Mouse (Mus musculus) lung, embryonic 16.5 days (tissue): ENCODE results near the gene Nfib. TPM values are rescaled to one million over a fixed set of nuclear protein-coding genes. Genes with fewer than 3 reads are reported as not detected.

Experiments used
- ATAC-seq: fragments of 200-750 bp; cut with Nextera tagmentation; 2 replicates; pipeline ENCODE4 v1.8.0; 2017; ENCODE audit warnings: low read depth, mild to moderate bottlenecking, moderate library complexity
- H3K27ac ChIP-seq: fragments of 300-500 bp; sonication (generic); 2 replicates; pipeline ENCODE4 v1.5.1; 2014; ENCODE audit warnings: mild to moderate bottlenecking, control low read depth, low read length
- H3K27me3 ChIP-seq: fragments of 300-500 bp; sonication (generic); 2 replicates; pipeline ENCODE4 v1.6.1; 2014; ENCODE audit warnings: low read depth, low read length, mixed read lengths; ENCODE audit not compliant: control insufficient read depth, insufficient read depth
- H3K36me3 ChIP-seq: fragments of 300-500 bp; sonication (generic); 2 replicates; pipeline ENCODE4 v1.6.1; 2014; ENCODE audit warnings: low read length; ENCODE audit not compliant: control insufficient read depth, insufficient read depth
- H3K4me1 ChIP-seq: fragments of 300-500 bp; sonication (generic); replicated peaks from 2 replicates; pipeline ENCODE4 v1.6.1; 2014; ENCODE audit warnings: low read length, mixed read lengths; ENCODE audit not compliant: control insufficient read depth, insufficient read depth
- H3K4me2 ChIP-seq: fragments of 300-500 bp; sonication (generic); 2 replicates; pipeline ENCODE4 v1.6.1; 2014; ENCODE audit warnings: low read depth, low read length, control low read depth
- H3K4me3 ChIP-seq: fragments of 300-500 bp; sonication (generic); 2 replicates; pipeline ENCODE4 v1.5.1; 2014; ENCODE audit warnings: mild to moderate bottlenecking, low read length, control low read depth
- H3K9ac ChIP-seq: fragments of 300-500 bp; sonication (generic); 2 replicates; pipeline ENCODE4 v1.6.1; 2014; ENCODE audit warnings: low read length, control low read depth
- H3K9me3 ChIP-seq: fragments of 300-500 bp; sonication (generic); 2 replicates; pipeline ENCODE4 v1.6.1; 2016; ENCODE audit warnings: low read length; ENCODE audit not compliant: control insufficient read depth
- WGBS: fragments of 180-500 bp; shearing (Covaris S2); extraction: QIAGEN DNeasy Blood & Tissue Kit; methylation state at CpG from one replicate; pipeline ENCODE4 v1.1.7; 2014; 5-methylcytosine and 5-hydroxymethylcytosine counted together
- polyA plus RNA-seq: library from polyadenylated mRNA; unstranded; fragments of >200 nt; fragmentation: Nextera tagmentation; extraction: Ambion mirVana; gene quantifications from 2 replicates; pipeline ENCODE4 v1.2.1, GENCODE M21; 2015

Nfib gene
- polyA plus RNA-seq, 1 experiment from 2014 or later: 104 TPM

DNA sequence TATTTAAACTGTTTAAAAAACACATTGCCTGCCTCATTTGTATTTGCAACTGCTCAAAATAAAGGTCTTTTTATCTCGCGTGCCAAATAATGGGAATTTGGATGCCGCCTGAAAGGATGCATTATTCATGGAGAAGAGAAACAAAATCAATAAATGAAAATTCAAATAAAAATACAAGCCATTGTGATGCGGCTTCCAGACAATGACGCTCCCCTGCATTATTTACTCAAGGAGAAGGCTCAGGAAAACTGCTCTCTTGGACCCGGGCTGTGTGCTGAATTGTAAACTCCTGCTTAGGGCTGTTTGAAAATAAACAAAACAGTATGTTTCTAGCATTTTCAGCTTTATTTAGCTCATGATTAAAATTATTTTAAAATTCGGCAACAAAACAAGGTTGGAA lies 41.1 kb downstream of the Nfib start:
- no peak overlapping the region for H3K27ac ChIP-seq
- no peaks in the 10 kb centered on the region for H3K27me3 ChIP-seq
- H3K4me1 ChIP-seq: peaks cover 7% of the 10 kb centered on the region
- WGBS: 76% methylated on average over 7 of the region's 7 CpGs
- H3K4me2 ChIP-seq: no peak overlapping the region
- H3K9me3 ChIP-seq: no peaks in the 10 kb centered on the region
- ATAC-seq: no peak
- H3K4me3 ChIP-seq: no peak overlapping the region
- no peaks in the 10 kb centered on the region for H3K36me3 ChIP-seq
- no peak overlapping the region for H3K9ac ChIP-seq

GRCm38 (mm10) chr4:82663749-82664381 lies 41.7 kb downstream of the Nfib start:
- Histone ChIP-seq H3K9ac (no peak overlapping the region), H3K4me1 (peaks cover 7% of the 10 kb centered on the region), H3K27me3 (no peaks in the 10 kb centered on the region), H3K4me3 (no peak overlapping the region), H3K27ac (no peak overlapping the region), H3K36me3 (no peaks in the 10 kb centered on the region), H3K4me2 (no peak overlapping the region), H3K9me3 (no peaks in the 10 kb centered on the region)
- ATAC-seq: no peak
- WGBS: 81% methylated on average over 6 of the region's 6 CpGs

- Histone ChIP-seq H3K36me3 (no peaks in the 10 kb centered on the region), H3K4me2 (no peak overlapping the region), H3K4me3 (no peak overlapping the region), H3K9me3 (no peaks in the 10 kb centered on the region), H3K9ac (no peak overlapping the region), H3K4me1 (peaks cover 7% of the 10 kb centered on the region), H3K27me3 (no peaks in the 10 kb centered on the region), H3K27ac (no peak overlapping the region)
- WGBS: 64% methylated on average over 3 of the region's 3 CpGs
- ATAC-seq: no peak
Observed at GRCm38 (mm10) chr4:82662626-82663025, 42.9 kb downstream of the Nfib start.

- no peak for ATAC-seq
- no peak overlapping the region for H3K27ac ChIP-seq
- no peak overlapping the region for H3K9ac ChIP-seq
- no peak overlapping the region for H3K4me3 ChIP-seq
- H3K4me2 ChIP-seq: no peak overlapping the region
- H3K4me1 ChIP-seq: peaks cover 7% of the 10 kb centered on the region
- no peaks in the 10 kb centered on the region for H3K36me3 ChIP-seq
- H3K9me3 ChIP-seq: no peaks in the 10 kb centered on the region
- no peaks in the 10 kb centered on the region for H3K27me3 ChIP-seq
- 27% methylated on average over 9 of the region's 9 CpGs for WGBS
Observed at GRCm38 (mm10) chr4:82662222-82662621, 43.3 kb downstream of the Nfib start.

DNA sequence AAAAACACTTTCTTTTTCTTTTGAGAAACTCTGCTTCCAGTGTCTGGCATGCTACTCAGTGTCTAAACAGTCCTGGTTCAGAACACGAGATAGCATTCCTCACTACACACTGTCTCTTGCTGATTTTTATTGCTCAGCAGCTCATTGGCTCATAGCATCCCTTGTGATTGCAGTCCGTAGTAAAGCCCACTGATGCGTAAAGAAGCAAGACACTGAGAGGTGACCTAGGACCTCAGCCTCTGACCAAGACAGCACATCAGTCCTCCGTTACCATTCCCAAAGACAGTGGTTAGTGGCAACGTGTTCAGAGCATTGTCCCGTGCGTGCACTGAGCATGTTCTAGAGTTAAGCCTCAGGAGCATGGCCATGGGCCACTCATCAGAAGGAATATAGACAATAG lies 44.3 kb downstream of the Nfib start:
- Histone ChIP-seq H3K4me1 (peaks cover 7% of the 10 kb centered on the region), H3K9me3 (no peaks in the 10 kb centered on the region), H3K4me3 (no peak overlapping the region), H3K9ac (no peak overlapping the region), H3K4me2 (no peak overlapping the region), H3K27me3 (no peaks in the 10 kb centered on the region), H3K27ac (no peak overlapping the region), H3K36me3 (no peaks in the 10 kb centered on the region)
- 92% methylated on average over 7 of the region's 7 CpGs for WGBS
- ATAC-seq: no peak

DNA sequence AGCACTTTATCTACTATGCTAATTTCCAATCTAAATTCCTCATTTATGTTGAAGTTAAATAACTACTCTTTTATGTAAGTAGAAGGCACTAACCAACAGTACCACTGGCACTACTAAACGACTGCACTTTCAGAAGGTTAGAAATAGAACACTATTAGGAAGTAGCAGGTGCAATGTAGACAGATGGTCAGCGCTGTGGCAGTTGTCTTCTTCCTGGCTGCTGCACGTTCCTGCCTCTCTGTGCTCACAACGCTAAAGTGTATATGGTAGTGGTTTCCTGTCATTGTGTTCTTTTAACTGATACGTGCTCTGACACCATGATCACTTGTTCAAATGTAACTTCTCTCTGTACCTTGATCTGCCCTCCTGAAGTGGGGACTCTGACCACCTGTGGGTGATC lies 59.9 kb downstream of the Nfib start:
- WGBS: 60% methylated on average over 5 of the region's 5 CpGs
- no peaks in the 10 kb centered on the region for H3K27me3 ChIP-seq
- peak; percentile 45; the same call in 1 of the 2 replicates for ATAC-seq

DNA sequence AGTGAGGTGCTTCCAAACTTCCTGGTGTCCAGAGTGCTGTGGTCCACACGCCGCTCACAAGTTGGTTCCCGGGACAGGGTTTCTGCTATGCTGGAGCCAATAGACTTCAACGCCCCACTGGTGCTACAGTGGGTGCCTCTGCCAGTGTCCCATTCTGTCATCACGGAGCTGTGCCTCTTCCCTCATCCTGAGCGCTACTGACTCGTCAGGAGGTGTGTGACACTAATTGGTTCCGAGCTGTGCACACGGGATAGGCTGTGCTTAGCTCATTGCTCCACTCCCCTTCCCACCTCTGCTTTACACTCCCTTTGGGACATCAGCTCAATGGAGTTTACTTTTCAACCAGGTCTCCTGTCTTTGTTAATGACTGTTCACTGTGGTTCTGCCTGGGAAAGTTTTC lies 60.8 kb downstream of the Nfib start:
- no peak overlapping the region for H3K4me3 ChIP-seq
- no peak for ATAC-seq
- no peaks in the 10 kb centered on the region for H3K36me3 ChIP-seq
- no peak overlapping the region for H3K4me2 ChIP-seq
- H3K27me3 ChIP-seq: no peaks in the 10 kb centered on the region
- no peak overlapping the region for H3K9ac ChIP-seq
- no peaks in the 10 kb centered on the region for H3K4me1 ChIP-seq
- no peak overlapping the region for H3K27ac ChIP-seq
- no peaks in the 10 kb centered on the region for H3K9me3 ChIP-seq
- 77% methylated on average over 9 of the region's 9 CpGs for WGBS

More for the DNA sequence above, 59.9 kb downstream of the Nfib start:
- H3K27ac ChIP-seq: no peak overlapping the region
- H3K4me1 ChIP-seq: no peaks in the 10 kb centered on the region
- H3K9ac ChIP-seq: no peak overlapping the region
- H3K4me2 ChIP-seq: no peak overlapping the region
- no peaks in the 10 kb centered on the region for H3K36me3 ChIP-seq
- no peak overlapping the region for H3K4me3 ChIP-seq
- no peaks in the 10 kb centered on the region for H3K9me3 ChIP-seq

GRCm38 (mm10) chr4:82643734-82644085 lies 61.8 kb downstream of the Nfib start:
- Histone ChIP-seq H3K27ac (no peak overlapping the region), H3K4me2 (no peak overlapping the region), H3K27me3 (no peaks in the 10 kb centered on the region), H3K4me1 (no peaks in the 10 kb centered on the region), H3K9ac (no peak overlapping the region), H3K4me3 (no peak overlapping the region), H3K36me3 (no peaks in the 10 kb centered on the region), H3K9me3 (no peaks in the 10 kb centered on the region)
- 64% methylated on average over 5 of the region's 5 CpGs for WGBS
- no peak for ATAC-seq

- no peaks in the 10 kb centered on the region for H3K4me1 ChIP-seq
- ATAC-seq: peak; percentile 67
- no peak overlapping the region for H3K9ac ChIP-seq
- no peaks in the 10 kb centered on the region for H3K36me3 ChIP-seq
- H3K9me3 ChIP-seq: no peaks in the 10 kb centered on the region
- no peak overlapping the region for H3K4me3 ChIP-seq
- no peak overlapping the region for H3K27ac ChIP-seq
- no peaks in the 10 kb centered on the region for H3K27me3 ChIP-seq
- 43% methylated on average over 6 of the region's 6 CpGs for WGBS
- H3K4me2 ChIP-seq: no peak overlapping the region
Observed at GRCm38 (mm10) chr4:82643022-82643733, 62.4 kb downstream of the Nfib start.
